Mouse (Mus musculus): ENCODE measurements around the gene C6. TPM values are rescaled to one million over a fixed set of nuclear protein-coding genes. Genes with fewer than 3 reads are reported as not detected.

C6 gene
- polyA plus RNA-seq (2014; fragmentation: Illumina TruSeq; extraction: RNeasy Lipid Tissue Mini Kit (QIAGEN cat#74804); ENCODE audit: low read depth, low replicate concordance): 5.5 TPM

GRCm38 (mm10) chr15:4726830-4727310, at the start of gene C6:
Gene C6 (plus strand): TSS chr15:4727175.

Other genes starting within 250 kb of the C6 start
- not detected for gene Mroh2b, start 171.6 kb downstream of the C6 start, polyA plus RNA-seq (2014; fragmentation: Illumina TruSeq; extraction: RNeasy Lipid Tissue Mini Kit (QIAGEN cat#74804); ENCODE audit: low read depth, low replicate concordance)